Mouse (Mus musculus): ENCODE measurements at regions not wholly inside any gene's neighbourhood (a gene's known extent, or its start where the extent isn't known, plus 50 kb on each side); places are given as distances from the start of the nearest gene placed in this dataset.

DNA sequence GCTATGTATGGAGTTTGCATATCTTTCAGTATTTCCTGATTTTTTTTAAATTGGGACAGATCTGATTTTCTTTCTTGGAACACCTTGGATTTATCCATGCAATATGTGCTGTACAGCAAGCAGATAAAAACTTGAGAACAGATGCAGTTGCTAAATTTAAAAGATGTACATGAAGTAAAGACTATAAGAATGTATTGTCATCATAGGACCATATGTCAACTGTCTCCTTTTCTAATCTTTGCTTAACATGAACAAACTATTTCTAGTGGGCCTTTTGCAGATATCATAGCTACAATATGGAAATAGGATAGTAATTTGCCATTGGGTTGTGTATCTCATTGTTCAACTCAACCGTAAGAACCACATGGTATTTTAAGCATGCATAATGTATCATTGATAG lies 435.7 kb downstream of the Bmp2 start:
- TF ChIP-seq CTCF (IDR thresholded peaks at IDR 0.05; ENCODE audit: extremely low read depth, insufficient read depth, low read length) = no peak
- no peak for TF ChIP-seq POLR2A (IDR thresholded peaks at IDR 0.05; ENCODE audit: extremely low read depth, insufficient read depth, low read length)
